Mouse (Mus musculus) ES-Bruce4 (cell line): Measurements from ENCODE around the gene Smad3. TPM values are rescaled to one million over a fixed set of nuclear protein-coding genes. Genes with fewer than 3 reads are reported as not detected.

Source experiments
- H3K27ac ChIP-seq: 2 replicates; pipeline ENCODE4 v1.5.1; 2012; ENCODE audit warnings: low read length, inconsistent platforms; ENCODE audit not compliant: insufficient read depth
- H3K27me3 ChIP-seq: 2 replicates; pipeline ENCODE4 v1.6.1; 2012; ENCODE audit warnings: mild to moderate bottlenecking, low read length, inconsistent platforms; ENCODE audit not compliant: control insufficient read depth, poor library complexity, insufficient read depth, severe bottlenecking
- H3K36me3 ChIP-seq: 2 replicates; pipeline ENCODE4 v1.6.1; 2012; ENCODE audit warnings: inconsistent platforms, mild to moderate bottlenecking, low read length, moderate library complexity; ENCODE audit not compliant: control insufficient read depth, poor library complexity, insufficient read depth, severe bottlenecking
- H3K4me1 ChIP-seq: one replicate; pipeline ENCODE4 v1.8.1; 2011; ENCODE audit warnings: low read length; ENCODE audit not compliant: control insufficient read depth, insufficient read depth
- H3K4me3 ChIP-seq: 2 replicates; pipeline ENCODE4 v1.5.1; 2011; ENCODE audit warnings: low read depth, mild to moderate bottlenecking, low read length
- H3K9ac ChIP-seq: 2 replicates; pipeline ENCODE4 v1.6.1; 2012; ENCODE audit warnings: low read depth, mild to moderate bottlenecking, inconsistent platforms; ENCODE audit not compliant: poor library complexity, severe bottlenecking
- H3K9me3 ChIP-seq: replicated peaks from 2 replicates; pipeline ENCODE4 v1.6.1; 2012; ENCODE audit warnings: mild to moderate bottlenecking, low read length, inconsistent platforms; ENCODE audit not compliant: control insufficient read depth, poor library complexity, insufficient read depth, severe bottlenecking
- CTCF ChIP-seq: IDR thresholded peaks from one replicate; pipeline ENCODE4 v1.8.1; 2011; ENCODE audit warnings: low read depth, low read length
- EP300 ChIP-seq: IDR thresholded peaks from 2 replicates; pipeline ENCODE4 v1.6.1; 2011; ENCODE audit warnings: low read depth, low read length; ENCODE audit not compliant: insufficient read depth
- POLR2A ChIP-seq: IDR thresholded peaks from one replicate; pipeline ENCODE4 v1.8.1; 2011; ENCODE audit warnings: low read length; ENCODE audit not compliant: insufficient read depth
- polyA plus RNA-seq: library from polyadenylated mRNA; stranded (reverse); fragments of >200 nt; gene quantifications from 2 replicates; pipeline ENCODE4 v1.2.4, GENCODE M21; 2011; ENCODE audit warnings: low read depth; ENCODE audit not compliant: missing spikeins, insufficient read depth, insufficient read length

Smad3 gene
- polyA plus RNA-seq, 1 experiment: 25.7 TPM

DNA sequence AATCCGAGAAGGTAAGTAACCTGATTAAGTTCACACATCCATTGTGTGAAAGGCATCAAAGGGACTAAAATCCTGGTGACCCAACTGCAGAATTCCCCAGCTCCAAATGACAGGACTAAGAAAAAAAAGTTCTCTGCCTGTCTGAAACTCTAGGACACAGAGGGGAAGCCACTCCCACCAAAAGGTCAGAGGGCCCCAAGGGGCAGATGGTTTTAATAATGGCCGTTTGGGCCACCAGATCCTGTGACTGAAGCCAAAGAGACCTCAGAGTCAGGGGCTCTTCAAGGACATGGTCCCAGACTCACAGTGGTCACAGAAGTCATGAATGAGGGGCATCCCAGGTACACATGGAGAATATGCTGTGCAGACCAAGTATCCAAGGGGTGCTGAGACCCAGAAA, 29.3 kb upstream of the Smad3 start:
- Histone ChIP-seq H3K4me3 (no peak overlapping the region), H3K27ac (no peak overlapping the region), H3K4me1 (no peaks in the 10 kb centered on the region), H3K36me3 (no peaks in the 10 kb centered on the region), H3K27me3 (no peaks in the 10 kb centered on the region), H3K9ac (no peak overlapping the region), H3K9me3 (no peaks in the 10 kb centered on the region)
- no peak for TF ChIP-seq POLR2A
- TF ChIP-seq EP300: no peak
- TF ChIP-seq CTCF: no peak

DNA sequence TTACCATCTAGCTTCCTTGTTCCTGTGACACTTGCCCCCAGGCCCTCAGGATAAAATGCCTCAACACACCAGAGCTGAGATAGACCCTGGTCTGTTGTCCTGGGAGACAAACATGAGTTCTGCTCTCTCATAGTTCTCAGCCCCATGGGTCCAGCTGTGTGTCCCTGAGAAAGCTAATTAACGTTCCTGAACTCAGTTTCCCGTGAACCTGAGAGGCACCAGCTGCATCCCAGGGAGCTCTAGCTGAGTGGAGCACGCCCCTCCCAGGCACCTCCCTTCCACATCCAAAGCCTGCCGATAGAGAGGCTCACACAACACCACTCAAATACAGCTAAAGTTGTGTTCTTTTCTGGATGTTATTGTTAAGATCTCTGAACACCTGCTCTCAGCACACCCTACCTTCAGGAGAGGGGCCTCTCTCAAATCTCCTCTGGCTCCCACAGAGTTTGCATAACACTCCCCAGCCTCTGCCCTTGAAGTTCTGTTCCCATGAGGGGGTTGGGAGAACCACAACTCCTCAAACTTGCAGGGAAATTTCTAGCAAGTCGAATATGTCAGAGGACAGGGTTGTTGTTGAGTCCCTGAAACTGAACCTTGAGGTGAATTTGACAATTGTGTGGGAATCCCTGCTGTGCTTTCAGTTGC, 28.4 kb upstream of the Smad3 start:
- Histone ChIP-seq H3K27me3 (no peaks in the 10 kb centered on the region), H3K4me3 (no peak overlapping the region), H3K36me3 (no peaks in the 10 kb centered on the region), H3K9me3 (no peaks in the 10 kb centered on the region), H3K27ac (no peak overlapping the region), H3K9ac (no peak overlapping the region), H3K4me1 (no peaks in the 10 kb centered on the region)
- TF ChIP-seq CTCF (no peak), EP300 (no peak), POLR2A (no peak)

- Histone ChIP-seq H3K27me3 (no peaks in the 10 kb centered on the region), H3K9ac (no peak overlapping the region), H3K4me3 (no peak overlapping the region), H3K9me3 (no peaks in the 10 kb centered on the region), H3K27ac (no peak overlapping the region), H3K36me3 (no peaks in the 10 kb centered on the region), H3K4me1 (no peaks in the 10 kb centered on the region)
- TF ChIP-seq CTCF (no peak), POLR2A (no peak), EP300 (no peak)
Measured at GRCm38 (mm10) chr9:63785492-63785891, 27.7 kb upstream of the Smad3 start.

- Histone ChIP-seq H3K9me3 (no peaks in the 10 kb centered on the region), H3K4me1 (no peaks in the 10 kb centered on the region), H3K4me3 (no peak overlapping the region), H3K27me3 (no peaks in the 10 kb centered on the region), H3K9ac (no peak overlapping the region), H3K27ac (no peak overlapping the region), H3K36me3 (no peaks in the 10 kb centered on the region)
- TF ChIP-seq EP300 (no peak), POLR2A (no peak), CTCF (no peak)
Measured at GRCm38 (mm10) chr9:63784597-63784996, 26.8 kb upstream of the Smad3 start.

DNA sequence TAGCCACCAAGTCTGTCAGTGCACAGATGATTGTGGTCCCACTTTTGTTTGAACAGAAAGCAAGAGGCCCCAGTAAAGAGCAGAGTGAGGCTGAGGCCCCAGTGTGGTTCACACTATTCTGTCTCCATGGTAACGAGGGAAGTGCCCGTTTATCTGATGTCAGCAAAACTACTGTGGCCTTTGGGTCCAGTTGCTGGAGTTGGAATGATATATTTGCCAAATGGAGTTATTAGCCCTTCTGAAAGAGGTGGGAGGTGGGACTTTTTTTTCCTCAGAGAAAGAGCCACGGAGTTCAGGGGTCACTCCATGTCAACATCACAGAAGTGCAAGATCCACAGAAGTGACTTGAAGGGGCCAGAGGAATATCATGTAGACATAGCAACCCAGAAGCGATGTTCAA, 24.9 kb upstream of the Smad3 start:
- H3K4me1 ChIP-seq: no peaks in the 10 kb centered on the region

GRCm38 (mm10) chr9:63781714-63782464, 24.1 kb upstream of the Smad3 start:
- H3K27me3 ChIP-seq: no peaks in the 10 kb centered on the region
- no peak overlapping the region for H3K4me3 ChIP-seq
- TF ChIP-seq EP300: no peak
- TF ChIP-seq CTCF: no peak
- TF ChIP-seq POLR2A: no peak
- H3K9ac ChIP-seq: no peak overlapping the region
- H3K4me1 ChIP-seq: no peaks in the 10 kb centered on the region
- no peaks in the 10 kb centered on the region for H3K36me3 ChIP-seq
- no peak overlapping the region for H3K27ac ChIP-seq
- no peaks in the 10 kb centered on the region for H3K9me3 ChIP-seq

More for the DNA sequence above, 24.9 kb upstream of the Smad3 start:
- no peaks in the 10 kb centered on the region for H3K36me3 ChIP-seq
- no peak overlapping the region for H3K9ac ChIP-seq
- no peaks in the 10 kb centered on the region for H3K27me3 ChIP-seq
- TF ChIP-seq EP300: no peak
- no peak for TF ChIP-seq POLR2A
- no peak for TF ChIP-seq CTCF
- no peak overlapping the region for H3K4me3 ChIP-seq
- no peak overlapping the region for H3K27ac ChIP-seq
- no peaks in the 10 kb centered on the region for H3K9me3 ChIP-seq
